Mouse (Mus musculus) natural killer cell, adult 2 months (primary cell): ENCODE data around the gene Sms.

Source experiments
- DNase-seq, 2 experiments: peaks; one replicate each; pipeline ENCODE4 v3.0.0; 2022; ENCODE audit warnings: low spot score in 2 of 2

The Sms gene

DNA sequence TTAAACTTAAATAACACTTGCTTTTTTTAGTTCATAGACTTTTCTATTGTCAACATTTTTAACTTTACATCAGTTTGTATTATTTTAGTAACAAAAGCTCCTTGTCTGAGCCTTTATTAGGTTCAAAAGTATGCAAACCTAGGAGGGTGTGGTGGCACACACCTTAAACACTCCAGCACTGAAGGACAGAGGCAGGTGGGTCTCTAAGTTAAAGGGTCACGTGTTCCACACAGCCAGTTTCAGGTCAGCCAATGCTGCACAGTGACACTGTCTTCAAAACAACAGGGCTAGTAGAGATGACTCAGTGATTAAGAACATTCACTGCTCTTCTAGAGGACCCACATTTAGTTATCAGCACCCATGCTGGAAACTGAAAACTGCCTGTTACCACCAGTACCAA is 43.1 kb downstream of the Sms start:
- no peak for DNase-seq

DNA sequence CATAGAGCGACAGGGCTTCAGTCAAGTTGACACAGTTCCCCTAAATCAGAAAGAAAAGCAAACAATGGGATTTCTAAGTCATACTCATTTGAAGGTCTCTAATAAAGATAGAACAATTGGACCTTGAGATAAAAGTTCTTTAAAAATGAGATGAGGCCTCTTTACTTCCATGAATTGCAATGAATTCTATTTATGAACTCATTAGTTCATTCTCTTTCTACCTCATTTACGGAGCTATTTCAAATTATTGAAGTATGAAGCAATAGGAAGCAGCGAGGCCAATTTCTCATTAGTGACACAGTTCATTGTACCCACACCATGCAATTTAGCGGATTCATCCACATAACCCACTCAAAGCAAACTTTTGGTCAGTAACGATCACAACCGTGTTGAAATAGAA is 44.7 kb downstream of the Sms start:
- DNase-seq, result no peak

DNA sequence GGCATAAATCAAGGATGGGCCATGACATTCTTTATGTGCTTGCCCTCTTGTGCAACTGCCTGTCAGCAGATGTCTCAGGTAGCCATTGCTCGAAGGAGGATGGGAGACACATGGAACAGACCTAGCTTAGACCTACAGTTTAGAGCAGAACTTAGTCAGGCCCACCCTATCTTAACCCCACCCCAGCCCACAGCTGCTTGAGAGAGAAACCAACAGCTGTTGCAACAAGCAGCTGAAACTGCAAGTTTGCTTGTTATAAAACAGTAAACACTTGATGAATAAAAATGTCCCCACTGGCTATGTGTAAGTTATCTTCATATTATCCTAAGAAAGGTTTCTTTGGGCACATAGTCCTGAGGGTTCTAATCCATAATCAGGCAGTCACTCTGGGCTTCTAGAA is 57.3 kb downstream of the Sms start:
- DNase-seq, result no peak

DNA sequence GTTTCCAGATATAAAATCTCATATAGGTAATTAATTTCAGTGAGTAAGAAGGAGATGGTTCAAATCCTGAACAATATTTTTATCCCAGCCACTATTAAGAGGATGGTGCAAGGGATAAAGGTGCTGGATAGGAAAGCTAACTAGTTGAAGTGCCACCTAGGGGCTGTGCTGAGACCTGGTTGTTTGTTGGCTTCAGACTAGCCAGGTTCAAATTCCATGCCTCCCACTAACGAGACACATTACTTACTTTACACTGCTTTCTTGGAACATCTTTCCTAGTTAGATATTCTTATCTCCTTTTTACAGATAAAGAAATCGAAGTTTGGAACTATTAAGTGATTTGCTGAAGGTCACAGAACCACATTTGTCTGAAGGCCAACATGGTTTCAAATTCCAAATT is 72.6 kb downstream of the Sms start:
- DNase-seq, result no peak

DNA sequence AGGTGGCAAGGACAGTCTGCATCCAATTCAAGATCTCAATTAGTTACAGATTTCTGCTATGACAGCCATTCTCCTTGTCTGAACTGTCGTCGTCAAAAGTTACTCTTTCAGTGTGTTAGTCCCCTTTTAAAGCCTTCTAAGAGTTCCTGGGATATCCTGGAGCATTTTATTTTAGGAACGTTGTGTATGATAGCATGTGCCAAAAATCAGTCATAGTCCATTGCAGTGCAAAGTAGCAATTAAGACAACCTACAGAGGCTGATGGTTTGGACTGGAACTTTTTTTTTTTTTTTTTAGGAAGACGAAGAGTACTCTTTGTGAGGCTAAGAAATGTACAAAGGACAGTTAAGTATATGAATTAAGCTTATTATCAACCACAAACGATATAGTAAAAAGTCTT is 76.9 kb downstream of the Sms start, which contains the start of gene Phex:
Gene Phex, minus strand, starts transcription at position 101 of the 400 bp plus-strand sequence.
- no peak for DNase-seq

DNA sequence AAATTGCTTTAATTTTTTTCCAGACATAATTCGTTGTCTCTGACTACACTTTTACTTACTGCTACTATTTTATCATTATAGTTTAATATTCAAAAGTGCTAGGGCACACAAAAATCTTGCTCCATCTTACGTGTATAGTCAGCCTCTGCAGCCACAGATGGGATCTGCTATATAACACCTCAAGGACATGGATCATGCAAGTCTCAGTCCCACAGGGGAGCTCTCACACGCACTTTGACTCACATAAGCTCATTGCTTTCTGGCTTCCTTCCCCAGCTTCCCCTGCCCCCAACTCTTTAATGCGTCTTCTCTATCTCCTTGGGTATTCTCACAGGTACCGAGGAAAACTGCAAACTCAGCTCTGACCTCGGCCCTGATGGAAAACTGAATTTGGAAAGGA is 87.2 kb downstream of the Sms start:
- no peak for DNase-seq
